Mouse (Mus musculus) testis, adult 2 months (tissue): ENCODE measurements around the gene Krtap10-4.

Experiments
- CTCF ChIP-seq: fragments of 200-500 bp; IDR thresholded peaks from 2 replicates; pipeline ENCODE4 v1.5.1; 2012; ENCODE audit warnings: low read depth, mild to moderate bottlenecking, inconsistent platforms, low read length, moderate library complexity; ENCODE audit not compliant: control insufficient read depth, insufficient read depth, insufficient replicate concordance
- POLR2A ChIP-seq: fragments of 200-500 bp; IDR thresholded peaks from 2 replicates; pipeline ENCODE4 v1.6.1; 2012; ENCODE audit warnings: low read depth, mild to moderate bottlenecking, inconsistent platforms, low read length, moderate library complexity; ENCODE audit not compliant: control insufficient read depth

- TF ChIP-seq POLR2A (no peak), CTCF (no peak)
Observed at GRCm38 (mm10) chr10:77869651-77870050, 42.8 kb upstream of the Krtap10-4 start.
